Mouse (Mus musculus): ENCODE data around the gene Robo3. TPM values are rescaled to one million over a fixed set of nuclear protein-coding genes. Genes with fewer than 3 reads are reported as not detected.

The Robo3 gene
- polyA plus RNA-seq, 1 experiment from 2014 or later: 13.3 TPM

DNA sequence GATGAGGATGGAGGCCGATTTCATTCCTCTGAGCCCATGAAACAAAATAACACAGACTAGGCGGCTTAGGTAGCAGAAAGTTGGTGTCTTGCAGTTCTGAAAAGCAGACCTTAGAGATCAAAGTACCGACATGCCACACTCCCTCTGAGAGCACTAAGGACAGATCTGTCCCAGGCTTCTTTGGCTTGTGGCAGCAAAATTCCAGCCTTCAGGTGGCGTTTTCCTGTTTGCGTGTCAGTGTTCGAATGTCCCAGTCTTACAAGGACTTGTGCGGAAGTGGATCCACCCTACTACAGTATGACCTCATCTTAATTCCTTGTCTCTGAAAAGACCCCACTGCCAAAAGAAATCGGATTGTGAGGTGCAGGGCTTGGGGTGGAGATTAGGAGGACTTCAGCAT is 64.2 kb downstream of the Robo3 start:
- Histone ChIP-seq H3K27ac (replicated peaks; ENCODE audit: low read depth, low read length) (no peak overlapping the region), H3K36me3 (ENCODE audit: control insufficient read depth, insufficient read depth, low read length) (no peaks in the 10 kb centered on the region), H3K27me3 (ENCODE audit: control insufficient read depth, insufficient read depth, low read length) (no peaks in the 10 kb centered on the region), H3K9ac (replicated peaks; ENCODE audit: low read length) (no peak overlapping the region), H3K4me3 (replicated peaks; ENCODE audit: low read depth, low read length) (no peak overlapping the region), H3K9me3 (ENCODE audit: control insufficient read depth, low read length) (no peaks in the 10 kb centered on the region), H3K4me2 (ENCODE audit: low read length) (no peak overlapping the region), H3K4me1 (ENCODE audit: control insufficient read depth, insufficient read depth, low read length) (no peaks in the 10 kb centered on the region)
- ATAC-seq (ENCODE audit: low FRiP score, low TSS enrichment) (no peak), DNase-seq (no peak)
- 84% methylated on average over 8 of the region's 8 CpGs for WGBS

DNA sequence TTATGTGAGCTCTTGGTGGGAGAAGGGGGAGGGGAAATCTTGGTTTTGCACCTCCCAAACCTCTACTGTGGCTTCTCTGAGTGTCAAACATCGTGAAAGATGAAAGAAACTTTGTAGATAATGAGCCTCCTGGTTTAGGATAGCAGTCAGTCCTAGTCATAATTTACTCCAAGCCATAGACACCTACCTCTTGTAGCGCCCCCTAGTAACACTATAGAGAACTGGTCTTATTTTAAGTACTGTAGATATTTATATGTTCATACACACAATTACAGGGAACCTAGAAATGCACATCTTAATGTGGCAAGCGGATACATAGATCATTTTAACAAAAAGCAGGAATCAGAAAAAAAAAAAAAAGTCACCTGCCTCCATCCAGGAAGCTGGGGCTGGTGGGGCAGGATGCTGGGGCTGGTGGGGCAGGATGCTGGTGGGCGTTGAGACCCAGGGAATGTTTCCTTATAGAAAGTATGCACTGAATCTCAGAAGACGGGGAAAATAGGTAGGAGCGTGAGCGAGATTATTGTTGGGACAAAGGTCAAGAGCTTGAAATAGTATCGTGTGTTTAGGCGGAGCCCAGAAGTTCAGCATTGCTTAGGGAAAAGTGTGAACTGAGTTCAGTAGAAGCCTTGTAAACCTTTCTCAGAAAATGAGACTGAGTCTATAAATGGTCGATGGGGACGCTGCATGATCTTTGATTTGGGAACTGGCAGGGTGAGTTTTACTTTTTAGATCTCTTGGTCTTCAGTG is 64.8 kb downstream of the Robo3 start:
- H3K4me3 ChIP-seq (replicated peaks; ENCODE audit: low read depth, low read length): no peak overlapping the region
- H3K27me3 ChIP-seq (ENCODE audit: control insufficient read depth, insufficient read depth, low read length): no peaks in the 10 kb centered on the region
- no peaks in the 10 kb centered on the region for H3K9me3 ChIP-seq (ENCODE audit: control insufficient read depth, low read length)
- H3K9ac ChIP-seq (replicated peaks; ENCODE audit: low read length): no peak overlapping the region
- H3K4me1 ChIP-seq (ENCODE audit: control insufficient read depth, insufficient read depth, low read length): no peaks in the 10 kb centered on the region
- 90% methylated on average over 11 of the region's 11 CpGs for WGBS
- H3K27ac ChIP-seq (replicated peaks; ENCODE audit: low read depth, low read length): peak overlapping the region; percentile 60; the same call in 1 of the 2 replicates
- H3K36me3 ChIP-seq (ENCODE audit: control insufficient read depth, insufficient read depth, low read length): no peaks in the 10 kb centered on the region
- no peak overlapping the region for H3K4me2 ChIP-seq (ENCODE audit: low read length)
- DNase-seq (no peak), ATAC-seq (ENCODE audit: low FRiP score, low TSS enrichment) (no peak)

DNA sequence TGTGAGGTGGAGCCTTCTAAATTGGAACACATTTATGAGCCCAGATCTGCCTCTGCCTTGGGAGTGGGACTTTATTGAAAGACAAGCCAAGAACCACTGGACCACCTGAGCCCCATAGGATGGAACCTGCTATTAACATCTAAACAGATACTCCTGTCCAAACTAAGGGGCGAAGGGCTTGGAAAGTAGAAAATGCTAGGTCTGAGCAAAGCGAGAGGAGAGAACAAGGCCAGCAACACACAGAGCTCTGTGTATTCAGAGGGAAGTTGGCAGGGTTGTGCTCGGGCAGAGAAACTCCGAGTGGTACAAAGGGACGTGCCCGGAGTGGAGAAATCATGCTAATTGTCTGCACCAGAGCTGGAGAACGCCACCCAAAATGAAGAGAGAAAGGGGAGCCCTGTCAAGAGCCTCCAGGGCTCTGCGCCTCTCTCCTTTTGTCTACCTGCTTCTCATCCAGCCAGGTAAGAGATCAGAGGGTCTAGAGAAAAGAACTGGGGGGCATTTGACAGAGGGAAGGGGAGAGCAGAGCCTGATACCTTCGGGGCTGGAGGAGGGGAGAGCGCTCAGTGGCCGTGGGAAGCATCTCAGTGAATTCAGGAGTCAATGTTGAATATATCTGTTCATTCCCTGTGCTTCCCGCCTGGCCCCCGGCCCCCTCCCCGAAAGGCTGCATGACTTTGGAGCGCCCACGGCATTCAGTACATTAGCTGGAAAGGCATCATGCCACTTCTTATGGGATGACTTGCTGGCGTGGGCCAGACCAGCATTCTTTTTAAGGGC is 65.6 kb downstream of the Robo3 start, which contains the start of gene Hepacam:
Hepacam (plus strand) TSS at position 51 of the 780 bp plus-strand sequence.
- 79% methylated on average over 17 of the region's 17 CpGs for WGBS
- peak; percentile 27 for ATAC-seq (ENCODE audit: low FRiP score, low TSS enrichment)
- no peaks in the 10 kb centered on the region for H3K9me3 ChIP-seq (ENCODE audit: control insufficient read depth, low read length)
- H3K4me1 ChIP-seq (ENCODE audit: control insufficient read depth, insufficient read depth, low read length): no peaks in the 10 kb centered on the region
- H3K4me3 ChIP-seq (replicated peaks; ENCODE audit: low read depth, low read length): no peak within 1 kb of the TSS
- DNase-seq: peak; percentile 19
- H3K36me3 ChIP-seq (ENCODE audit: control insufficient read depth, insufficient read depth, low read length): no peaks in the 10 kb centered on the region
- H3K9ac ChIP-seq (replicated peaks; ENCODE audit: low read length): no peak within 1 kb of the TSS
- peak within 1 kb of the TSS; percentile 60 for H3K27ac ChIP-seq (replicated peaks; ENCODE audit: low read depth, low read length)
- H3K4me2 ChIP-seq (ENCODE audit: low read length): no peak within 1 kb of the TSS
- H3K27me3 ChIP-seq (ENCODE audit: control insufficient read depth, insufficient read depth, low read length): no peaks in the 10 kb centered on the region

DNA sequence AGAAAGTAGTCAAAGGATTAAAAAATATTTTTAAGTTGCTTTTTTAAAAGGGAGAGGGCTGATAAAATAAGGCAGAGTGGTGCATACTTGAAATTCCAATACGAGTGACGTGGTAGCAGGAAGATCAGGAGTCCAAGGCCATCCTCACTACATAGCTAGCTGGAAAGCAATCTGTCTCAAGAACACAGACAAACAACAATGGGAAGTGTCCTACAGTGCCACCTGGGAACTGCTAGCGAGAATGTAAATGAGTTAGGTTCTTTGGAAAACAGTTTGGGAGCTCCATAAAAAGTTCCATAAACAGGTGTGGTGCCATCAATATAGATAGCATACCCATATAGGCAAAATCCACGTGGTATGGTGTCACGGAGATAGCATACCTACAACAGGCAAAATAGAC is 67.3 kb downstream of the Robo3 start:
- WGBS: 81% methylated on average over 5 of the region's 5 CpGs

More for the DNA sequence above, 67.3 kb downstream of the Robo3 start:
- DNase-seq (no peak), ATAC-seq (ENCODE audit: low FRiP score, low TSS enrichment) (no peak)
- Histone ChIP-seq H3K9ac (replicated peaks; ENCODE audit: low read length) (no peak overlapping the region), H3K4me1 (ENCODE audit: control insufficient read depth, insufficient read depth, low read length) (no peaks in the 10 kb centered on the region), H3K36me3 (ENCODE audit: control insufficient read depth, insufficient read depth, low read length) (no peaks in the 10 kb centered on the region), H3K9me3 (ENCODE audit: control insufficient read depth, low read length) (no peaks in the 10 kb centered on the region), H3K4me3 (replicated peaks; ENCODE audit: low read depth, low read length) (no peak overlapping the region), H3K27ac (replicated peaks; ENCODE audit: low read depth, low read length) (no peak overlapping the region), H3K4me2 (ENCODE audit: low read length) (no peak overlapping the region), H3K27me3 (ENCODE audit: control insufficient read depth, insufficient read depth, low read length) (no peaks in the 10 kb centered on the region)

Other genes with a start within 250 kb of the Robo3 start
- 8.4 and 10.1 TPM in 2 replicates for gene Tmem218, start 225.0 kb downstream of the Robo3 start, polyA plus RNA-seq (2014; fragmentation: Nextera tagmentation; extraction: Ambion mirVana)
- gene Slc37a2, start 177.5 kb downstream of the Robo3 start, polyA plus RNA-seq (2014; fragmentation: Nextera tagmentation; extraction: Ambion mirVana): 0.53 and 1.7 TPM in 2 replicates
- 8.5 and 9.4 TPM in 2 replicates for gene Ccdc15, start 84.8 kb downstream of the Robo3 start, polyA plus RNA-seq (2014; fragmentation: Nextera tagmentation; extraction: Ambion mirVana)
- gene Hepacam, start 65.9 kb downstream of the Robo3 start, polyA plus RNA-seq (2014; fragmentation: Nextera tagmentation; extraction: Ambion mirVana): 6.1 and 11.9 TPM in 2 replicates
- 2.6 and 4.5 TPM in 2 replicates for gene Robo4, start 31.3 kb downstream of the Robo3 start, polyA plus RNA-seq (2014; fragmentation: Nextera tagmentation; extraction: Ambion mirVana)
- 32.5 and 42.9 TPM in 2 replicates for gene Msantd2, start 56.1 kb upstream of the Robo3 start, polyA plus RNA-seq (2014; fragmentation: Nextera tagmentation; extraction: Ambion mirVana)
- 24.8 and 42.8 TPM in 2 replicates for gene Esam, start 94.8 kb upstream of the Robo3 start, polyA plus RNA-seq (2014; fragmentation: Nextera tagmentation; extraction: Ambion mirVana)
- 0.29 and 0.35 TPM in 2 replicates for gene Vsig2, start 106.0 kb upstream of the Robo3 start, polyA plus RNA-seq (2014; fragmentation: Nextera tagmentation; extraction: Ambion mirVana)
- gene Nrgn, start 119.7 kb upstream of the Robo3 start, polyA plus RNA-seq (2014; fragmentation: Nextera tagmentation; extraction: Ambion mirVana): 4.0 and 5.5 TPM in 2 replicates
- gene Siae, start 122.5 kb upstream of the Robo3 start, polyA plus RNA-seq (2014; fragmentation: Nextera tagmentation; extraction: Ambion mirVana): 8.6 and 12.3 TPM in 2 replicates
- 7.5 and 9.5 TPM in 2 replicates for gene Spa17, start 180.5 kb upstream of the Robo3 start, polyA plus RNA-seq (2014; fragmentation: Nextera tagmentation; extraction: Ambion mirVana)
- gene Tbrg1, start 224.1 kb upstream of the Robo3 start, polyA plus RNA-seq (2014; fragmentation: Nextera tagmentation; extraction: Ambion mirVana): 89.5 and 91.6 TPM in 2 replicates
- gene Panx3, start 236.0 kb upstream of the Robo3 start, polyA plus RNA-seq (2014; fragmentation: Nextera tagmentation; extraction: Ambion mirVana): not detected in 2 replicates